Mouse (Mus musculus) T-cell, adult 2 months (primary cell): ENCODE measurements around the gene Rac1.
"Not testable (repeated sequence)": the region's sequence is repeated elsewhere in the genome, so short reads cannot be mapped to it uniquely, and the experiment has no call there.

Experiments
- DNase-seq: peaks from one replicate; pipeline ENCODE4 v3.0.0; 2022; ENCODE audit warnings: low spot score

Gene Rac1

GRCm38 (mm10) chr5:143527486-143528307 lies at the start of gene Rac1:
TSS of gene Rac1 (minus strand) at chr5:143528036.
- peak; percentile 93 for DNase-seq

GRCm38 (mm10) chr5:143574261-143575178 lies 46.7 kb upstream of the Rac1 start:
- no peak for DNase-seq

- DNase-seq, result no peak
Measured at GRCm38 (mm10) chr5:143573067-143573466, 45.2 kb upstream of the Rac1 start.

- DNase-seq, result no peak
Measured at GRCm38 (mm10) chr5:143572195-143572594, 44.4 kb upstream of the Rac1 start.

- peak; percentile 74 for DNase-seq
Measured at GRCm38 (mm10) chr5:143567860-143568259, 40.0 kb upstream of the Rac1 start.

GRCm38 (mm10) chr5:143567258-143567670 lies 39.4 kb upstream of the Rac1 start:
- no peak for DNase-seq

GRCm38 (mm10) chr5:143566804-143567203 lies 39.0 kb upstream of the Rac1 start:
- DNase-seq, result not testable (repeated sequence)

- no peak for DNase-seq
Measured at GRCm38 (mm10) chr5:143561544-143562185, 33.8 kb upstream of the Rac1 start.

GRCm38 (mm10) chr5:143561009-143561408 lies 33.2 kb upstream of the Rac1 start:
- no peak for DNase-seq

GRCm38 (mm10) chr5:143558731-143559130 lies 30.9 kb upstream of the Rac1 start:
- DNase-seq, result no peak

- DNase-seq, result no peak
Measured at GRCm38 (mm10) chr5:143555233-143555632, 27.4 kb upstream of the Rac1 start.

GRCm38 (mm10) chr5:143552911-143553310 lies 25.1 kb upstream of the Rac1 start:
- DNase-seq, result no peak

- DNase-seq, result not testable (repeated sequence)
Measured at GRCm38 (mm10) chr5:143548922-143549321, 21.1 kb upstream of the Rac1 start.

GRCm38 (mm10) chr5:143548401-143548846 lies 20.6 kb upstream of the Rac1 start:
- DNase-seq, result peak; percentile 96

GRCm38 (mm10) chr5:143547866-143548265 lies 20.0 kb upstream of the Rac1 start:
- no peak for DNase-seq

GRCm38 (mm10) chr5:143547384-143547783 lies 19.5 kb upstream of the Rac1 start:
- DNase-seq, result peak; percentile 87

GRCm38 (mm10) chr5:143539111-143539510 lies 11.3 kb upstream of the Rac1 start:
- no peak for DNase-seq

- no peak for DNase-seq
Measured at GRCm38 (mm10) chr5:143537022-143537421, 9.2 kb upstream of the Rac1 start.

GRCm38 (mm10) chr5:143534922-143535321 lies 7.1 kb upstream of the Rac1 start:
- DNase-seq, result no peak

- no peak for DNase-seq
Measured at GRCm38 (mm10) chr5:143530715-143531114, 2.9 kb upstream of the Rac1 start.

GRCm38 (mm10) chr5:143528308-143528683 lies 460 bp upstream of the Rac1 start:
- DNase-seq, result no peak

- DNase-seq, result peak; percentile 45
Measured at GRCm38 (mm10) chr5:143526698-143527331, 1.0 kb downstream of the Rac1 start.
